Mouse (Mus musculus): ENCODE data around the gene Nalcn. TPM values are rescaled to one million over a fixed set of nuclear protein-coding genes. Genes with fewer than 3 reads are reported as not detected.

Nalcn gene
- total and polyA plus RNA-seq, 3 experiments, result not detected

GRCm38 (mm10) chr14:123587412-123587811 lies 39.5 kb downstream of the Nalcn start:
- TF ChIP-seq HCFC1 (IDR thresholded peaks at IDR 0.05; ENCODE audit: low read depth, low read length) (no peak), PAX5 (IDR thresholded peaks at IDR 0.05; ENCODE audit: low read length) (no peak), TBP (conservative IDR thresholded peaks at IDR 0.05; ENCODE audit: low read depth, low read length) (no peak), USF1 (IDR thresholded peaks at IDR 0.05; ENCODE audit: low read depth, low read length) (no peak), KAT2A (IDR thresholded peaks at IDR 0.05; ENCODE audit: insufficient replicate concordance, low read length) (no peak), POLR2AphosphoS2 (IDR thresholded peaks at IDR 0.05; ENCODE audit: low read depth, low read length) (no peak), BHLHE40 (IDR thresholded peaks at IDR 0.05; ENCODE audit: low read depth, low read length) (no peak), E2F4 (IDR thresholded peaks at IDR 0.05; ENCODE audit: insufficient replicate concordance, low read depth, low read length) (no peak), CHD2 (IDR thresholded peaks at IDR 0.05; ENCODE audit: low read length) (no peak)
- H3K36me3 ChIP-seq (replicated peaks in 1 of 2; ENCODE audit: control insufficient read depth in 1 of 2, insufficient read depth in 1 of 2, low read length in 1 of 2), result no peaks in the 10 kb centered on the region
- peaks cover 0 to 3% of the 10 kb centered on the region in 2 experiments; a peak in 2 of 4 replicates for H3K4me1 ChIP-seq (ENCODE audit: control insufficient read depth in 1 of 2, insufficient read depth in 2 of 2)
- no peak overlapping the region for H3K4me3 ChIP-seq (replicated peaks in 1 of 3; ENCODE audit: low read depth in 2 of 3, low read length in 2 of 3, poor library complexity in 1 of 3)
- no peak overlapping the region for H3K9ac ChIP-seq (ENCODE audit: insufficient read depth, low read depth)
- no peak for DNase-seq (ENCODE audit: extremely low read depth)
- H3K4me2 ChIP-seq (ENCODE audit: insufficient read depth, low read depth, poor library complexity, severe bottlenecking), result no peak overlapping the region
- H3K9me3 ChIP-seq (replicated peaks; ENCODE audit: low read length), result no peaks in the 10 kb centered on the region
- no peaks in the 10 kb centered on the region for H3K79me2 ChIP-seq (replicated peaks; ENCODE audit: control insufficient read depth, extremely low read depth, insufficient read depth, poor library complexity, severe bottlenecking)
- in situ Hi-C loops (cut with MboI; ENCODE audit: low pct_ligation_motif_present, low pct_unique_long_range_greater_than_20kb, low sequenced_read_pairs) (no loop called here), dilution Hi-C loops (cut with MboI; ENCODE audit: extremely low pct_ligation_motif_present, extremely low pct_unique_long_range_greater_than_20kb, low sequenced_read_pairs) (no loop called here)
- H3K27ac ChIP-seq (ENCODE audit: insufficient read depth, low read depth), result no peak overlapping the region
- no peaks in the 10 kb centered on the region for H3K27me3 ChIP-seq (replicated peaks)

- Histone ChIP-seq H3K27me3 (replicated peaks) (no peaks in the 10 kb centered on the region), H3K9me3 (replicated peaks; ENCODE audit: low read length) (no peaks in the 10 kb centered on the region), H3K79me2 (replicated peaks; ENCODE audit: control insufficient read depth, extremely low read depth, insufficient read depth, poor library complexity, severe bottlenecking) (no peaks in the 10 kb centered on the region), H3K9ac (ENCODE audit: insufficient read depth, low read depth) (no peak overlapping the region), H3K36me3 (replicated peaks in 1 of 2; ENCODE audit: control insufficient read depth in 1 of 2, insufficient read depth in 1 of 2, low read length in 1 of 2) (no peaks in the 10 kb centered on the region), H3K4me2 (ENCODE audit: insufficient read depth, low read depth, poor library complexity, severe bottlenecking) (no peak overlapping the region), H3K4me1 (ENCODE audit: control insufficient read depth in 1 of 2, insufficient read depth in 2 of 2) (peaks cover 0 to 4% of the 10 kb centered on the region in 2 experiments; a peak in 2 of 4 replicates), H3K27ac (ENCODE audit: insufficient read depth, low read depth) (no peak overlapping the region), H3K4me3 (replicated peaks in 1 of 3; ENCODE audit: low read depth in 2 of 3, low read length in 2 of 3, poor library complexity in 1 of 3) (no peak overlapping the region)
- DNase-seq (ENCODE audit: extremely low read depth), result peak; percentile 3
- TF ChIP-seq CHD2 (IDR thresholded peaks at IDR 0.05; ENCODE audit: low read length) (no peak), HCFC1 (IDR thresholded peaks at IDR 0.05; ENCODE audit: low read depth, low read length) (no peak), IRF4 (IDR thresholded peaks at IDR 0.05; ENCODE audit: low read depth, low read length) (no peak), TCF12 (IDR thresholded peaks at IDR 0.05; ENCODE audit: low read depth, low read length) (no peak), ELF1 (IDR thresholded peaks at IDR 0.05; ENCODE audit: low read depth, low read length) (no peak), SIN3A (IDR thresholded peaks at IDR 0.05; ENCODE audit: low read length) (no peak), USF2 (conservative IDR thresholded peaks at IDR 0.05; ENCODE audit: low read depth, low read length) (no peak), RAD21 (IDR thresholded peaks at IDR 0.05; ENCODE audit: low read depth, low read length) (no peak)
- in situ Hi-C loops (cut with MboI; ENCODE audit: low pct_ligation_motif_present, low pct_unique_long_range_greater_than_20kb, low sequenced_read_pairs), result no loop called here
- dilution Hi-C loops (cut with MboI; ENCODE audit: extremely low pct_ligation_motif_present, extremely low pct_unique_long_range_greater_than_20kb, low sequenced_read_pairs), result no loop called here
These were observed 44.5 kb downstream of the Nalcn start for GRCm38 (mm10) chr14:123582433-123582832.
